Mouse (Mus musculus): Measurements from ENCODE around the gene Taok3.

- TF ChIP-seq UBTF (IDR thresholded peaks at IDR 0.05; ENCODE audit: low read depth, low read length), result no peak
- TF ChIP-seq POLR2AphosphoS2 (IDR thresholded peaks at IDR 0.05; ENCODE audit: low read depth, low read length), result no peak
- no peak for TF ChIP-seq CTCF (conservative IDR thresholded peaks at IDR 0.05 in 1 of 2, IDR thresholded peaks at IDR 0.05 in 1 of 2; ENCODE audit: low read depth in 2 of 2, low read length in 2 of 2)
- no peak for TF ChIP-seq POLR2A (IDR thresholded peaks at IDR 0.05; ENCODE audit: low read depth, low read length)
- no peak for TF ChIP-seq RAD21 (IDR thresholded peaks at IDR 0.05; ENCODE audit: low read depth, low read length)
- TF ChIP-seq MYC (IDR thresholded peaks at IDR 0.05; ENCODE audit: low read depth, low read length), result no peak
- TF ChIP-seq KAT2A (IDR thresholded peaks at IDR 0.05; ENCODE audit: insufficient replicate concordance, low read length), result no peak
- no peak for TF ChIP-seq BHLHE40 (IDR thresholded peaks at IDR 0.05; ENCODE audit: low read depth, low read length)
- TF ChIP-seq E2F4 (IDR thresholded peaks at IDR 0.05; ENCODE audit: insufficient replicate concordance, low read depth, low read length), result no peak
- no peak for TF ChIP-seq TBP (conservative IDR thresholded peaks at IDR 0.05; ENCODE audit: low read depth, low read length)
- no peak for TF ChIP-seq ZNF384 (IDR thresholded peaks at IDR 0.05; ENCODE audit: low read depth, low read length)
Measured at GRCm38 (mm10) chr5:117193748-117194147, 73.8 kb downstream of the Taok3 start.
